Mouse (Mus musculus): ENCODE results near the gene Rps19.

DNA sequence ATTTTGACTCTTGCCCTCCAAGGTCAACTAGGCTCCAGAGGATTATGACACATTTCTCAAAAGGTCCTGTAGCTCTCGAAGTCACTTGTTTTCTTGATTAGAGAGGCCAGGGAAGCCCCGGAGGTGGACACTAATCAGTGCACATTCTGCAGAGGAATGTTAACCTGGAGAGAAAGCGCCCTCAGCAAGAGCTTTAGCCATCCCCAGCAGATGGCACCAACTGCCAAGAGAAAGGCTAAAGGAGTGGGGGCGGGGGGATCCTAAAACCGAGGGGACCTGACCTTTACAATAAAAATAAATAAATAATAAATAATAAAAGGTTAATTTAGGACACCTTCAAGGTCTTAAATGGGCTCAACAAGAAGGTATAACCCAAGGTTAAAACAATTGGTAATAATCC lies 40.0 kb upstream of the Rps19 start:
- no peak for TF ChIP-seq CTCF (IDR thresholded peaks at IDR 0.05; ENCODE audit: insufficient read depth, low read length)
- no peak for TF ChIP-seq POLR2A (IDR thresholded peaks at IDR 0.05; ENCODE audit: borderline replicate concordance, extremely low read depth, low read depth, low read length)

Measured in lung, adult 2 months (tissue).